Mouse (Mus musculus) c-Kit-positive CD71-positive TER-119-positive erythroid progenitor cells, embryonic 14.5 days (primary cell): ENCODE data around the gene Gm26920.

ENCODE experiments used
- DNase-seq: peaks from one replicate; pipeline ENCODE4 v3.0.0-alpha.2; 2013; ENCODE audit warnings: low spot score

Gene Gm26920

DNA sequence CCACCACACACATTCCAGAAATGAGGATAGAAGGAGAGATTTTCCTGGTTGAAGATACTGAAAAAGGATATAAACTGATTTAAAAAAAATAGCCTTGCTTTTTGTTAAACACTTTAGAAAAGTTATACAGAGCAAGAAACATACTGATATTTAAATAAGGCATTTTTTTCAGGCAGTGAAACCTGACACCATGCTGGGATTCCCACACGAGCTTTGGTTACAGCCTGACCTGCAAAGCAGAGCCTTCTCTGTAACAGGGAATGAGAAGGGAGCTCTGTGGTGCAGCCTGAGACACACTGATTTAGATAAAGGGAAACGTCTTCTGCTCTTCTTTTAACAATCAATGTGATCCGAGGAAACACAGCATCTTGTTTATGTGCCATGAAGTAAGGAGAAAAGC, 36.6 kb downstream of the Gm26920 start:
- DNase-seq: no peak

DNA sequence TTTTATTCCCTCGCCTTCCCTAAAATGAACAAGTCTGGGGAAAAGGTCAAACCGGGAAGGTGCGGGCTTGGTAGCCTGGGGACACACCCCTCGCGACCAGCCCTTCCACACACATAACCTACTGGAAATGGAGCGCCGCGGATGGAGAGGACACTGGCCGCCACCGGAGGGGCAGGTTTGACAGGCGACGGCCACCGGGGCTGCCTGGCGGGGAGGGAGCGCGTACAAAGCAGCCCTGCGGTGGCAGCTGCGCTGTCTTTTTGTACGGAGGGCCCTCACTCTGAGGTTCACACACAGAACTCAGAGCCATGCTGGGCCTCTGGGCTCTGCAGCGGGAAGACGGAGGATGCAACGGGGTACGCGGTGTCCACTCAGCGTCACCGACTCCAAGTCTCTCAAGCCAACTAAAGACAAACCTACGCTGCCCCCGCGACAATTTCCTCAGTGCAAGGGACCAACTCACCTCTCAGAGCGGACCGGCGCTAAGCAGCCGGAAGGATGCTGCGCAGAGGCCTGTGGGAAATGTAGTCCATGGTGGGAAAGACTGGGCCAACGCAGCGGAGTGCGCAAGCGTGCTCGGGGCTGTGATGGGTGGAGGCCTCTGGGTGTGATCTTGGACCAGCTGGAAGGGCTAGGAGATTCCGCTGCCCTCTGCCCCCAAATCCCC, 39.2 kb downstream of the Gm26920 start, which contains the start of gene Zfp14:
Zfp14 (minus strand) TSS at position 499 of the 667 bp plus-strand sequence.
- DNase-seq: peak; percentile 75

DNA sequence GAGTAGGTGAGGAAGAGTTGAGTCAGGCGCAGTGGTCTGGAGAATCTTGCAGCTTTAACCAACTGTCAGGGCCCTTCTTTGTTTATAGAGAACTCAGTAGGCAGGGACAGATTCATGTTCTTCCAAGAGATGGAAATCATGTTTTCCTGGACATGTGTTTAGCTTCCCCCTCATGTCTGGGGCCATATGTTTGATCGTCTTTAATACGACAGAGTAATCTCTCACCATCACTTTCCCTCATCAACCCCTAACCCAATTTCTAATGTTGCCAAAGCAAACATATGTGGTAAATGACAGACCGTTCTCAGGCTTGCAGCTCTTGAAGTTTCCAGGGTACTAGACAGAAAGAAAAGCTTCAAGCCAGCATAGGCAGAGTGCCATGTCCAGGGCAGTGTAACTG, 42.1 kb downstream of the Gm26920 start:
- no peak for DNase-seq

DNA sequence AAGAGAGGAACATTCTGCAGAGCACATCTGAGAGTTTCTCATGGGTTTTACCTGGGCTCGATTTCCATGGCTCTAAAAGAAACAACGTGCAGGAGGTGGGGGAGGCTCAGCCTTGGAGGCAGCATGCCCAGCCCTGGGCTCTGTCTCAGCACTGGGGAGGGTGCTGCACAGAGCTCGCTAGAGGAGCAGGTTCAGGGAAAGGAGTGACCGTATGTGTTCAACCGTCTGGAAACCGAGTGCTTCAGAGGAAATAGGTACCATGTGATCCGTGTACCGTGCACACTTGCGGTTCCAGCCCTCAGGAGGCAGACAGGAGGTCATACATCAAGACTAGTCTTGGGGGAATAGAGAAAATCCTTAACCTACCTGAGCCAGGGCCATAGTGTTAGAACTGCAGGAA, 45.9 kb downstream of the Gm26920 start:
- no peak for DNase-seq

DNA sequence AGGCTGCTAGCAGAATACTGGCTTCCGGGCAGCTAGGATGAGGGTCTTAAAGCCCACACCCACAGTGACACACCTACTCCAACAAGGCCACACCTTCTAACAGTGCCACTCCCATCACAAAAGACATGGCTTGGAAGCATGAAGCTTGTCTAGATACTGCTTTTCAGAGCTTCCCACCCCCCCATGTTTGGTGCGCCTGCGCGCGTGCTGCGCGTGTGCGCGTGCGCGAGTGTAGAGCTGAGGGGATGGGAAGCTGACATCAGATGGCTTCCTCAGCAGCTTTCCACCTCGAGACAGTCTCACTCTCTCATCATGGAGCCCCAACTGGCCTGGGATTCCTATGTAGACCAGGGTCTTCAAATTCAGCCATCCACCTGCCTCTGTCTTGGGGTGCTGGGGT, 55.9 kb downstream of the Gm26920 start:
- DNase-seq: no peak

DNA sequence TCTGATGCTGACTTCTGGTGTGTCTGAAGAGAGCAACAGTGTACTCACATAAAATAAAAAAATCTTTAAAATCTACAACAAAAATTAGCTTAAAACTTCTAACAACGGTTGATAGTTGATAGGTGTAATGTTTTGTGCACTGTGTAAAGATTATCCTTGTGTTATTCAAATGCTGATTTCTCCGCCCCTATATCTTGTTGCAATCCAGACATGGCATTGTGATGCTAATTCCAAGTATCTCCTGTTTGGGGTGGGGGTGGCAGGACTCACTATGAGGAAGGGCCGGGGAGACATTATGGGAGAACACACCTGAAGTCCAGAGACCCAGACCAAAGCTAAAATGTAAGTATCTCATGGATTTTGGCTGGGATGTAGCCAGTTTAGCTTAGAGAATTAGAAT, 58.8 kb downstream of the Gm26920 start:
- DNase-seq: no peak

DNA sequence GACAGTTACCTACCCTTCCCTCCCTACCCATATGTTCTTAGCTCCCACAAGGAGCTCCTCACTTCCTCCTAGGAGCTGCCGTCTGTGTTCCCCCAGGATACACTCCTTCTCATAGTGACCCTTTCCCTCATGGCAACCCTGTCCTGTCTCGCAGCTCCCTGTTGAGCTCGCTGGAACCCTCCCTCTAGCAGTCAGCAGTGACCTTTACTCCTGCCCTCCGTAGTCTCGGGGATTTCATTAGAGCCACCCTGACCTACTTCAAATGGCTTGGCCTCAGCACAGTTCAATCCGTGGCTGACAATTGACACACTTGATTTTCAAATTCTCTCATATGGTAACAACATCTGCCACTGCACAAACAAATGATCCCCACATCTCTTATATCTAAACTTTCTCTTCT, 59.5 kb downstream of the Gm26920 start:
- no peak for DNase-seq

DNA sequence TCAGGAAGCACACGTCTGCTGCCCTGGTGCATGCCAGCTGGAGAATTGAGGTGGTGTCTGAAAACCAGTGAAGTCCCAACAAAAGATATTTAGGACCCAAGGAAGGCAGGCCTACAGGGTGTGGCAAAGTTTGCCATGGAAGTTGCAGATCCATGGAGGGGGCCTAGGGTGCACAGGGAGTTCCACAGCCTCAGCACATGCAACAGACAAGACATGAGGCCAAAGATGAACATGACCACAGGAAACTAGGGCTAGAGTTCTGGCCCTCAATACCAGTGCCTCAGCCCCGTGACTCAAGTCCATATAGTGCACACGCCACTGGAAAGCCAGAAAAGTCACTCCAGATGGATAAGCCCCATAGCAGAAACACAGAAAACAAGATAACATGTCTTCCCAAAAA, 61.6 kb downstream of the Gm26920 start:
- no peak for DNase-seq

DNA sequence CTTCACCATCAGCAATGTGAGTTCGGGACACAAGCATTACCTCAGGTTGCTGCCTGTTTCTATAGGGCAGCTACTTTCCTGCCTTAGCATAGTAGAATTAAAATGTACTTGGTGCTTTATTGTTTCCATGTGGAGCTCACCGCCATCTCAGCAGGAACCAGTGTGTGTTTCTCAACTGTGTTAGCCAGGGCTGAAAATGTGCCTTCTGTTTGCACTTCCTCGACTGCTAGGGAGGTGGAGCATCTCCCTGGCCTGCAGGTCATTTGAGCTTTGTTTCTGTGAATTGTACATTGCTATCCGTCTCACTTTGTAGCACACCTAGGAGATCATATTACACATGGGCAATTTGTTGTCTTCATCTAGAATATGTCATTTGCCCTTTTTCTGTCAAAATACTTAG, 62.9 kb downstream of the Gm26920 start:
- no peak for DNase-seq

DNA sequence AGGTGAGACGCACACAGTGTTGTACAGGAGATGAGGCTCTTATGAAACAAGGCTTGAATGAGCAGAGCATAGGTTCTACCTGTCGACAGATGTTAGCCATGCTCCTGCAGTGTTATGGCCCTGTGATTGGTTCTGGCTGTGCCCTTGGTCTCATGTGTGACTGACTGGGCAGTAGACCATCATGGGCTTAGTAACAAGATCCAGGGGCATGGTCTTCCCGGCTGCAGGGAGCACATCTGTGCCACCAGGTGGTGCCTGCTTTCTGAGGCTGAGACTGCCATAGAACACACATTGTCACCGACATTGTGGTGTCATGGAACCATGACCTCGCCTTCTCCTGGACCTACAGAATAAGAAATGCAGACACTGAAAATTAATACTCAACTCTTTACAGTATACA, 64.9 kb downstream of the Gm26920 start:
- no peak for DNase-seq

DNA sequence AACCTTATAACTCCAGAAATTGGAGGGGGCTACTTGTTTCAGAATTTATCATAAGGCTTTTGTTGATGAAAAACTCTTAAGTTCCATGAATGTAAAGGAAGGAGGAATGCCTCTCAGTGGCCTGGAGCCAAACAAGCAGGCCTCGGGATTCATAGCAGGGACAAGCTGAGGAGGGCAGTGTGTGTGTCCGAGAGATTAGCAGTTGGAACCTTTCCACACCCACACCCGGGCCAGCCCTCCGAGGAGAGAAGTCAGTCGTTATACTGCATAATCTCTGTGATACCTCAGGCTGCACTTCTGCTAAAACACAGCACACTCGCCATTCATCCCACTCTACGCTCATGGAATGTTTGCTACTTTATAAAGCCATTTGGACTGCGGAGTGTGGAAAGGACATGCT, 66.4 kb downstream of the Gm26920 start:
- DNase-seq: no peak

DNA sequence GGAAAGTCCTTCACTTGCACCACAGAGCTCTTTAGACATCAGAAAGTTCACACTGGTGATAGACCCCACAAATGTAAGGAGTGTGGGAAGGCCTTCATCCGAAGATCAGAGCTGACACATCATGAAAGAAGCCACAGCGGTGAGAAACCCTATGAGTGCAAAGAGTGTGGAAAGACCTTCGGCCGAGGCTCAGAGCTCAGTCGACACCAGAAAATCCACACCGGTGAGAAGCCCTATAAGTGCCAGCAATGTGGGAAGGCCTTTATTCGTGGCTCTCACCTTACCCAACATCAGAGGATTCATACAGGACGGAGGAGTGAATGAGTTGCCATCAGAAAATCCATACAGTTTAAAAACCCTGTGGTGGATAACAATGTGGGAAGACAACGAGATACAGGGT, 66.9 kb downstream of the Gm26920 start:
- no peak for DNase-seq

DNA sequence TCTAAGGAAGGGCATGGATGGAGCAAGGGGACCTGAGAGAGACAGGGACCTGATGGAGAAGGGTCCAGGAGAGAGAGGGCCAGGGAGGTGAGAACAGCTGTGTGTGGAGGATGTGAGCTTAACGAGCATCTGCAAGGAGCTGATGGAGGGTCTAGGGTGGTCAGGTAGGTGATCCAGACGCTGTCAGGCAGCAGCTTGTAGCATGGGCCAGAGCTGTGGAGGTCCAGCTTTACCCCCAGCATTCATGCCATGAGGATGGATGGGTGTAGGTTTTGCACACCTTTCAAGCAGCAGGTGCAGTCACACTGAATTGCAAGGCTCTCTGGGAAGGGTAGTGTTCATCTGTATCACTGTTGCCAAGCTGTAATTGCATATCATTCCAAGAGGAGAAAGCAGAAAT, 70.7 kb downstream of the Gm26920 start:
- no peak for DNase-seq

DNA sequence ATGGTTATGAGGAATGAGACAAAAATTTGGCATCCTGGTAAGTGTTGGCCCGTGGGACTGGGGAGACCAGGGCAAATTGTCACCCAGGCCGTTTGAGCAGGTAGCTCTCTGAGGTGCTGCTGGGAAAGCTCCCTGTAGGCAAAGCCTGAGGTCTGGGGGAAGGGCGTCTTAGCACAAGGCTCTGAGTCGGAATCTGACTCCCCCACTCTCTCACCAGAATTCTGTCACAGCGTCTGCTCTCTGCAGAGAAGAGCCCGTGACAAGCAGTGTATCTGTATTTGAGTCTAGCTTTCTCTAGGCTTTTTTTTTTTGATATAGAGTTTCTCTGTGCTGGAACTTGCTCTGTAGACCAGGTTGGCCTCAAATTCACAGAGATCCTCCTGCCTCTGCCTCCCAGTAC, 73.0 kb downstream of the Gm26920 start:
- no peak for DNase-seq

DNA sequence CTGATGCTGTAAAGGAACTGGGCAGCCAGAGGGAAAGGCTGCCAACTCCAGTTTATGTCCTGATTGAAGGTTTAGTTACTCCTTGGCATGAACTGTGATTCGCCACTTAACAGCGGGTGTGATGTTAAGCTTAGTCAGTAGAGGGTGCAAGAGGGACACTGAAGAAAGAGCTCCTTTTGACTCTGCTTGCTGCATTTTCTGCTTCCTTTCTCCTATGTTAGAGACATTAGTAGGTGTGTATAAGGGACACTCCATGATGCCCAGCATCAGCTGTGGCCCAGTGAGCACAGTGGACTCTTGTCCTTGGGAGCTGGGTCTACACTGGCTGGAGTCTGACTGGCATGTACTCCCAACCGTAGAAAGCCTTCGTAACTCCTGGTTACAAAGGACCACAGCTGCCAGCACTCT, 77.2 kb downstream of the Gm26920 start:
- peak; percentile 23 for DNase-seq

DNA sequence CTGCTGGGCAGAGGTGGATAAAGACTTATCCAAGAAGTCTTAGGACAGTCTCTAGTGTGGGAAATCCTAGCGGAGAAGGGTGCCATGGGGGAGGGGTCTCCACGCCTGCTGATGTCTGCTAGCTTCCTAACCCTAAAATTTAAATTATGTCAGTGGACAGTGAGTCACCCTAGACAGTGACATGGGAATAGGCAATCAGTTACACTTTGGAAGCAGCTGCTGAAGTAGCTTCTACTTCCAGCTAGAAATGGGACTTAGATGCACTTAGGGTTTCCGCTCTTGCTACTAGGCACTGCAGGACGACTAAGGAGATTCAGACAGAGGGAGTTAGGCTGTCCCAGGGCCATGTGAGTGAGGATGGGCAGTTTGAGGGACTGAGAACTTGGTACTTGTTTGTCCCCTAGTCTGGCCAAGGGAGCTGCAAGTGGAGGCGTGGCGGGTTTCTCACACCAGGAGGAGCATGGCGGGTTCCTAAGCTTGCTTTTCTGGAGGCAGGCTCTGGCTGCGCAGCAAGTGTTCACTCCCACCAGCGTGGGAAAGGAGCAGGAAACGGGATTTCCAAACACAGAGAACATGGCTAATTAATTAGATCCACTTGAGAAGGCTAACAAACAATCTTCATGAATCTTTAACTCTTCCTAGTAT, 79.5 kb downstream of the Gm26920 start:
- no peak for DNase-seq

DNA sequence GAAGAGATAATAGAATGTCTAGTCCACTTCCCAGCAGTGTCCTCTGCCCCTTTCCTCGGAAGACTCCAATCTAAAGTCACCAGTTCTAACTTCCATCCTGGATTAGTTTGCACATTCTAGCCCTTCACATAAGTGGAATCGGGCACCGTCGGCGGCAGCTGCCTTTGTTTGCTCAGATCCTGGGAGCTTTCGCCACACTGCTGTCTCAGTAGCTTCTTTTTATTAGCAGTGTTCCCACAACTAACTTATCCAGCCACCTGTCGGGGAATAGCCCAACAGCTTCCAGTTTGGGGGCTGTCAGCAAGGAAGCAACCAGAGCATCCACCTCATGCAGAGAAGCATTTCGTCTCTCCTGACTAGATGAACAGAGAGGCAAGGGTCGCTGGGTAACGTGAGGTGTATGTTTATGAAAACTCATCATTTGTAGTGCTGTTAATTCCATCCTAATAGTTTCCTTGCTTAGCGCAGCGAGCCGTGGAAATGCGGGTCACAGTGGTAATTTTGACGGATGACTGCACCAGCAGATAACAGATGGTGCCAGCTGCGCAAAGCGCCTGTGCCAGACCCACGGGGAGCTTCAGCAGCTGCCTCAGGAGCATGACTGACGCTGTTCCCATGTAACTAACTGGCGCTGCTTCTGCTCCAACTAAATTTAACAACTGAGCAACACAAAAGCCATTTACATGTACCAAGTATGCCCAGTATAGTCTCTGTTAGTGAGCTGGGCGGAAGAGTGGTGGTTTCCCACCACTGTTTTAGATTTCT, 80.7 kb downstream of the Gm26920 start:
- DNase-seq: no peak

DNA sequence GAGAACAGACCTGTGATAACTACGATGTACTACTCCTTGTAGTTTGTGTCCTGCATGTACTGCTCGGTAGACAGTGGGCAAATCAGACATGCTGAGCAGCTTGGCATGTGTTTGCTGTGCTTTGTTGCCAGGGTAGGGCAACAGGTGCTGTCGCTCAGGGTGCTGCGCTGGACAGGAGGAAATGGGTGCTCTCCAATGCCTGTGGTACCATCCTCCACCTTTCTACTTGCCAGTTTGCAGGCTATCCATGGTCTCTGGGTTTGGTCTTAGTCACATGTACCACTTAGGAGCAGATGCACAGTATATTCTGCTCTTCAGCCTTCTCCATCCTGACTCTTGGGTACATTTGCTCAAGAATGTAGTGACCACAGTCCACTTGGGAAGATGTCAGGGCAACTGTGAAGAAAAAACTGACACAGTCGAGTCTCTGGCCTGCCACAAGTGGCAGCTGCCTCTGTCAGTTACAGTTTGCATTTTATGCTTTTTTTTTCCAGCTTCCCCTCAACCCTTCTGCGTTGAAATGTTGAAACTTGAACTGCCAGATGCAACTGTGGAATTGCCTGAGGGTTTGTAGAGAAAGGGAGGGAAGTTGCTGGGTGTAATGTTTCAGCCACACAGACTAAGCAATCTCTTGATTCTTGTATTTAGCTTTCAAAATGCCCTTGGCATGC, 82.1 kb downstream of the Gm26920 start:
- no peak for DNase-seq

DNA sequence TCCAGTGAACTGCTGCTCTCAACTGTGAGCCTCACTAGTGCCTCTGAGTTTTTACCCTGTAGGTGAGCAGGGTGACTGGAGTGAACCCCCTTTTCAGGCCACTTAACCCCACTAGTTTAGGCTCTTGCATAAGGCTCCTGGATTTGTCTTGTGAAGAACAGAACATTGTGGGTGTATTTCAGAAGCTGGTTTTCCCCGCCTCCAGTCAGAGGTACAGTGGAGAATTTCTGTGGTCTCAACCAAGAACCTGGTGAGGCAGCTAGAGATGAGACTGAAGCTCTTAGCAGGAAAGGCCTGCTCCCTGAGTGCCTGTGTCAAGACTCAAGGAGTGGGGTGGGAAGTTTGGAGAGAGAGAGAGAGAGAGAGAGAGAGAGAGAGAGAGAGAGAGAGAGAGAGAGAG, 82.6 kb downstream of the Gm26920 start:
- DNase-seq: no peak
